Mouse (Mus musculus) fat pad, adult 2 months (tissue): ENCODE results near the gene Krtap4-7.
"Not testable (repeated sequence)": the region's sequence is repeated elsewhere in the genome, so short reads cannot be mapped to it uniquely, and the experiment has no call there.

ENCODE experiments used
- DNase-seq: peaks from one replicate; pipeline ENCODE4 v3.0.0-alpha.2; 2011; ENCODE audit warnings: low read depth, low spot score; ENCODE audit errors: extremely low read depth

Krtap4-7 gene

GRCm38 (mm10) chr11:99603208-99603607 lies 40.7 kb downstream of the Krtap4-7 start, which contains the start of gene Gm11938:
TSS of gene Gm11938 (minus strand) at chr11:99603308.
- not testable (repeated sequence) for DNase-seq

GRCm38 (mm10) chr11:99597742-99598141 lies 46.1 kb downstream of the Krtap4-7 start, which contains the start of gene Krtap9-3:
TSS of gene Krtap9-3 (minus strand) at chr11:99598105.
- not testable (repeated sequence) for DNase-seq
